Mouse (Mus musculus) heart, adult 11 months (tissue): ENCODE results near the gene Olfr530.

ENCODE experiments used
- DNase-seq: peaks from one replicate; pipeline ENCODE4 v3.0.0; 2022

Gene Olfr530

GRCm38 (mm10) chr7:140376231-140376630 lies at the start of gene Olfr530:
Gene Olfr530 (minus strand): TSS chr7:140376331.
- no peak for DNase-seq

- DNase-seq, result no peak
These were observed 45.4 kb upstream of the Olfr530 start, which contains the start of gene Olfr532 for GRCm38 (mm10) chr7:140421539-140421938. Gene Olfr532 (minus strand): TSS chr7:140421639.

GRCm38 (mm10) chr7:140402818-140403217 lies 26.7 kb upstream of the Olfr530 start, which contains the start of gene Olfr531:
Gene Olfr531 (minus strand): TSS chr7:140402918.
- no peak for DNase-seq

- no peak for DNase-seq
These were observed 780 bp upstream of the Olfr530 start for GRCm38 (mm10) chr7:140376911-140377310.

- DNase-seq, result no peak
These were observed 1.8 kb downstream of the Olfr530 start for GRCm38 (mm10) chr7:140374300-140374699.

GRCm38 (mm10) chr7:140361571-140361970 lies 14.6 kb downstream of the Olfr530 start, which contains the start of gene Olfr60:
Gene Olfr60 (minus strand): TSS chr7:140361671.
- DNase-seq, result no peak

- peak; percentile 70 for DNase-seq
These were observed 42.4 kb downstream of the Olfr530 start, which contains the start of gene Olfr527 for GRCm38 (mm10) chr7:140333717-140334116. Gene Olfr527 (plus strand): TSS chr7:140334017.

- DNase-seq, result peak; percentile 61
These were observed 46.3 kb downstream of the Olfr530 start for GRCm38 (mm10) chr7:140329766-140330304.
